Mouse (Mus musculus) spleen, postnatal 10 days (tissue): ENCODE results near the gene 2810021J22Rik.

Experiments used
- DNase-seq, 2 experiments: peaks; one replicate each; pipeline ENCODE4 v3.0.0; 2021 to 2022; ENCODE audit warnings: low spot score in 2 of 2

Gene 2810021J22Rik

DNA sequence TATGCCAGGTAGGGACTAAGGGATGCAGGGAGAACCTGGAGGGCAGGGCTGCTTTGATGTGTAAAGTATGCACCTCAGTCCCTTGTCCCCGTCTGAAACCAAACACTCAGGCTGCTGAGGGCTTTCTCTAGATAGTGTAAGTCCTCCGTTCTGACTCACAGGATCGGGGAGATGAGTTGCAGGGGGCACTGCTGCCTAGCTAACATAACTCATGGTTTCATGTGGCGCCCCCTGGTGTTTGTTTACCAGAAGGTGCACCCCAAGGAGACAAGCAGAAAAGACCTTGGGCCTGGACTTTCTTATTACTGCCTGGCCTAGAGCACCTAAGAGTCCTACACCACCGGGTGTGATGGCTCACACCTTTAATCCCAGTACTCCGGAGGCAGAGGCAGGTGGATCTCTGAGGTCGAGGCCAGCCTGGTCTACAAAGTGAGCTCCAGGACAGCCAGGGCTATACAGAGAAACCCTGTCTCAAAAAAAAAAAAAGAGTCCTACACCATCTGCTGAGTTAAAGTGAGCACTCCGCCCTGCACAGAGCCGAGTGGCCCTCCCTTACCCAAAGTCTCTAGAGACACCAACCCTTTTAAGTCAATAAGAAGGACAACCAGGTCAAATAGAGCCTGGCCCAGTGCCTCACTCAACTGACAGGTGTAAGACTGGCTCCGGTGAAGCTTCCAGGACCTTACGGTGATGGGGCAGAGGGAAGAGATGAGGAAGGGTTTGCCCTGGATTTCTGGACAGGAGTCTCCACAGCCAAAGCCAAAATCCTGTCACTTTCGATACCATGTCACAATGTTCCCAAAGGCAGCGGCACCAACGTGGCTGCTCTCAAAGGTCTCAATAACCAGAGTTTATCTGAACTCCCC lies 50.1 kb downstream of the 2810021J22Rik start:
- DNase-seq = peak; percentile 82 to 93

DNA sequence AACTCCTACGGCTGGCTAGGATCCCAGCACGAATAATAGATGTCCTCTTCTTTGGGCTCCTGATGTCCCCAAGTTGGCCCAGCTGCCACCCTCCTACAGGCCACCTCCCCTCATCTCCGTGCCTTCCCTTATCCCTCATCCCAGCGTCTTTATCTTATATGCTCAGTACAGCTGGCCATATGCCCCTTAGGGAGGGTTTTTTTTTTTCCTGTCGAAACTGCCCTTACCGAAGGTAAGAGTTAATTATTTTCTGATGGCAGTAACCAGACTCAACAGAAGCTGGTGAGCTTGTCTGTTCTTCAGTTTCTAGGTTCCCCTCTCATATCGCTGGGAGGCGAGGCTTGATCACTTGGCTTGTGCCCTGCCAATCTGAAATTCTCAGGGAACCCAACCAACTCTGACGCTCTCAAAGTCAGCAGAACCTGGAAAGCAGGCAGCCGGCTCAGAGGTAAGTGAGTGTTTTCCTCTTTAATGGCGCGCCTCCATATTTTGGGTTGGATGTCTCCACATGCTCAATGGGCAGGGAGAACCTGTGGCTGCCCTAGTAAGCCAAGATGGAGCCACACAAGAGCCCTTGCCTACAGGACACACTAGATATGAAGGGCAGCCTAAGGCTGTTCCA lies 50.8 kb downstream of the 2810021J22Rik start, which contains the start of gene Btnl10:
Gene Btnl10, plus strand, starts transcription at position 164 of the 622 bp plus-strand sequence.
- peak; percentile 43 to 74 for DNase-seq

DNA sequence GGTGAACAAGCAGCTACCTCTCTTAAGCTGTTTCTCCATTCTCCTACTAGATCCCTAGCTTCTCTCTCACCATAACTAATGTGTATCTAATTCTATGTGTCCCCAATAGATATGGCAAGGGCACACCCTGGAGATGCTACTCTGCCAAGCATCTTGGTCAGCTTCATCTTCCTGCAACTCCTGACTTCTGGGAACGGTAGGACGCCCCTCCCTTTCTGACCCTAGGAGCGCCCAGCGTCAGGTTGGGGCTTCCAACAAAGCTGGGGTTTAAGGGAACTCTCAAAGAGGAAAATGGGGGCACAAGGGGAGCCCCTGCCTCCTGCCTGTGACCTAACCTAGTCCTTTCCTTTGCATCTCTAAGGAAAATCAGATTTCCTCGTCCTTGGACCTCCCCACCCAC lies 51.7 kb downstream of the 2810021J22Rik start:
- DNase-seq = peak; percentile 36 to 51

DNA sequence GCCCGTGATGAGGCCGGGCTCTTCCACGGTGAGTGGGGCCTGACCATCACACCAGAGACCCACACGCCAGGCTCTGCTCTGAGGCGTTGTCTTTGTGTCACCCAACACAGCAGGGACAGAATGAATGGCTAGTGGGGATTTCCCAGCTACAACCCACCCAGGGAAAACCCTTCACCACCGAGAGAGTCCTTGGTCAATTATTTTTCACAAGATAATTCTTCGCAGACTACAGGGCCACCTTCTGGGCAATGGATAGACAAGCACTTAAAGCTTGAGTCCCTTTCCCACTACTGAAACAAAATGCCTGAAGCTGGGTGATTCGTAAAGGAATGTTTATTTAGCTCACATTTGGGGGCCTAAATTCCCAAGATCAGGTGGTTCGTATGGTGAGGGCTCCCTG lies 55.4 kb downstream of the 2810021J22Rik start:
- DNase-seq = no peak

DNA sequence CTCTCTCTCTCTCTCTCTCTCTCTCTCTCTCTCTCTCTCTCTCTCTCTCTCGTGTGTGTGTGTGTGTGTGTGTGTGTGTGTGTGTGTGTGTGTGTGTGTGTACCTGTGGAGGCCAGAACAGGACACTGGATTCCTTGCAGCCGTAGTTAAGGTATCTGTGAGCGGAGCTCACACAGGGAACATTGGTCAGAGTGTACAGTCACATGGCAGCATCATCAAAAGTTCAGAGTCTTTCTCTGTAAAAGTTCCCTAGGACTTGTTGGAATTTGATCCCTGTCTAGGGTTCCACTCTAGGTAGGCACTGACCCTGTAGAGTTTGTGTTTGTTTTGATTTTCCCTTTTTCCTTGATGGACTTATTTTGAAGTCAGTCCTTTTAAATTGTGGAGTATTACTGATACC lies 59.6 kb downstream of the 2810021J22Rik start:
- DNase-seq = no peak

GRCm38 (mm10) chr11:58927053-58927452 lies 60.0 kb downstream of the 2810021J22Rik start:
- DNase-seq = no peak

- DNase-seq = peak; percentile 74 to 81
Measured at GRCm38 (mm10) chr11:58927790-58928651, 61.0 kb downstream of the 2810021J22Rik start.

- no peak for DNase-seq
Measured at GRCm38 (mm10) chr11:58929055-58929454, 62.0 kb downstream of the 2810021J22Rik start.

GRCm38 (mm10) chr11:58929641-58930040 lies 62.6 kb downstream of the 2810021J22Rik start:
- DNase-seq = no peak

- no peak for DNase-seq
Measured at GRCm38 (mm10) chr11:58930254-58930653, 63.2 kb downstream of the 2810021J22Rik start.

DNA sequence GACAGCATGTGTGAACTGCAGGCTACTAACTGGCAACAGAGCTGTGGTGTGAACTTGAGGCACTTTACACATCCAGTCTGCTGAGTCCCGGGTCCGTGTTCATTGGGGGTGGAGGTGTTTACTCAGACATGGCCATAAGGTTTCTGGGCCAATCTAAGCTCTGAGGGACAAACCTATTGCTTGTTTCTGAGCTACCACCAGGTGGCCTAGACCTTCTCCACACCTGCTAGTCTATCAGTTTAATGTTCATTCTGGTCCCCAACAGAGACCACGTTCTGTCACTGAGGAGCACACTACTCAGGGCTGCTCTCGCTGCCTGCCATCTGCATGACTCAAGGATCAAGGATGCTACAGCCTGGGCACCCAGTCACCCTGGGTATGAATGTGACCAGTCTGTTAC lies 64.6 kb downstream of the 2810021J22Rik start:
- peak in 1 of 2 experiments; percentile 49 for DNase-seq
